Mouse (Mus musculus) forebrain, embryonic 16.5 days (tissue): Measurements from ENCODE around the gene Vps36. TPM values are rescaled to one million over a fixed set of nuclear protein-coding genes. Genes with fewer than 3 reads are reported as not detected.

Source experiments
- ATAC-seq: fragments of 200-750 bp; cut with Nextera tagmentation; 2 replicates; pipeline ENCODE4 v1.8.0; 2017; ENCODE audit warnings: mild to moderate bottlenecking, moderate library complexity
- H3K27ac ChIP-seq: fragments of 300-500 bp; sonication (generic); 2 replicates; pipeline ENCODE4 v1.5.1; 2014; ENCODE audit warnings: low read length, control low read depth
- H3K27me3 ChIP-seq: fragments of 300-500 bp; sonication (generic); replicated peaks from 2 replicates; pipeline ENCODE4 v1.6.1; 2014; ENCODE audit warnings: low read length; ENCODE audit not compliant: control insufficient read depth, insufficient read depth
- H3K36me3 ChIP-seq: fragments of 300-500 bp; sonication (generic); 2 replicates; pipeline ENCODE4 v1.6.1; 2014; ENCODE audit not compliant: control insufficient read depth, insufficient read depth
- H3K4me1 ChIP-seq: fragments of 300-500 bp; sonication (generic); replicated peaks from 2 replicates; pipeline ENCODE4 v1.6.1; 2014; ENCODE audit warnings: low read length; ENCODE audit not compliant: control insufficient read depth, insufficient read depth
- H3K4me2 ChIP-seq: fragments of 300-500 bp; sonication (generic); 2 replicates; pipeline ENCODE4 v1.6.1; 2014; ENCODE audit warnings: mild to moderate bottlenecking, low read length, control low read depth
- H3K4me3 ChIP-seq: fragments of 300-500 bp; sonication (generic); replicated peaks from 2 replicates; pipeline ENCODE4 v1.5.1; 2014; ENCODE audit warnings: mild to moderate bottlenecking, low read length, control low read depth
- H3K9ac ChIP-seq: fragments of 300-500 bp; sonication (generic); replicated peaks from 2 replicates; pipeline ENCODE4 v1.6.1; 2014; ENCODE audit warnings: low read depth, low read length, control low read depth
- H3K9me3 ChIP-seq: fragments of 300-500 bp; sonication (generic); 2 replicates; pipeline ENCODE4 v1.6.1; 2016; ENCODE audit warnings: low read length; ENCODE audit not compliant: control insufficient read depth
- WGBS: fragments of 180-500 bp; shearing (Covaris S2); extraction: QIAGEN DNeasy Blood & Tissue Kit; methylation state at CpG from one replicate; pipeline ENCODE4 v1.1.7; 2014; 5-methylcytosine and 5-hydroxymethylcytosine counted together
- polyA plus RNA-seq: library from polyadenylated mRNA; unstranded; fragments of >200 nt; fragmentation: Nextera tagmentation; extraction: Ambion mirVana; gene quantifications from 2 replicates; pipeline ENCODE4 v1.2.1, GENCODE M21; 2015

Vps36 gene
- polyA plus RNA-seq, 1 experiment from 2014 or later, result 40.9 TPM

- H3K9ac ChIP-seq, result peak overlapping the region; percentile 71
- H3K4me1 ChIP-seq, result peaks cover 12% of the 10 kb centered on the region
- ATAC-seq, result peak; percentile 52
- 57% methylated on average over 10 of the region's 10 CpGs for WGBS
- peak overlapping the region; percentile 70 for H3K4me3 ChIP-seq
- H3K27ac ChIP-seq, result peak overlapping the region; percentile 91
- H3K9me3 ChIP-seq, result no peaks in the 10 kb centered on the region
- H3K4me2 ChIP-seq, result peak overlapping the region; percentile 52
- H3K36me3 ChIP-seq, result no peaks in the 10 kb centered on the region
- no peaks in the 10 kb centered on the region for H3K27me3 ChIP-seq
Observed at GRCm38 (mm10) chr8:22165251-22166079, 27.1 kb upstream of the Vps36 start.

- no peaks in the 10 kb centered on the region for H3K36me3 ChIP-seq
- WGBS, result under 1% methylated on average over 31 of the region's 43 CpGs
- peak within 1 kb of the TSS; percentile 71 for H3K9ac ChIP-seq
- H3K4me3 ChIP-seq, result peak within 1 kb of the TSS; percentile 70
- H3K4me1 ChIP-seq, result peaks cover 12% of the 10 kb centered on the region
- H3K27me3 ChIP-seq, result no peaks in the 10 kb centered on the region
- ATAC-seq, result peak; percentile 99
- no peaks in the 10 kb centered on the region for H3K9me3 ChIP-seq
- peak within 1 kb of the TSS; percentile 52 for H3K4me2 ChIP-seq
- H3K27ac ChIP-seq, result peak within 1 kb of the TSS; percentile 91
Observed at GRCm38 (mm10) chr8:22166080-22166603, 26.5 kb upstream of the Vps36 start, which contains the start of gene Nek3. Gene Nek3, minus strand, starts transcription at chr8:22166435.

GRCm38 (mm10) chr8:22169167-22169566 lies 23.4 kb upstream of the Vps36 start:
- Histone ChIP-seq H3K36me3 (no peaks in the 10 kb centered on the region), H3K27me3 (no peaks in the 10 kb centered on the region), H3K4me1 (peaks cover 12% of the 10 kb centered on the region), H3K4me3 (no peak overlapping the region), H3K27ac (no peak overlapping the region), H3K9me3 (no peaks in the 10 kb centered on the region), H3K4me2 (no peak overlapping the region), H3K9ac (no peak overlapping the region)
- no peak for ATAC-seq
- whole genome bisulfite sequencing, result 91% methylated on average over 5 of the region's 5 CpGs

- H3K4me1 ChIP-seq, result no peaks in the 10 kb centered on the region
- H3K9ac ChIP-seq, result no peak overlapping the region
- H3K9me3 ChIP-seq, result no peaks in the 10 kb centered on the region
- no peak overlapping the region for H3K4me3 ChIP-seq
- 99% methylated on average over 7 of the region's 7 CpGs for WGBS
- no peaks in the 10 kb centered on the region for H3K27me3 ChIP-seq
- no peak overlapping the region for H3K27ac ChIP-seq
- no peak overlapping the region for H3K4me2 ChIP-seq
- no peak for ATAC-seq
- peaks cover 8% of the 10 kb centered on the region for H3K36me3 ChIP-seq
Observed at GRCm38 (mm10) chr8:22175966-22176365, 16.6 kb upstream of the Vps36 start.

- Histone ChIP-seq H3K4me1 (peaks cover 14% of the 10 kb centered on the region), H3K27ac (no peak overlapping the region), H3K27me3 (no peaks in the 10 kb centered on the region), H3K4me3 (peak overlapping the region; percentile 67), H3K9ac (peak overlapping the region; percentile 75), H3K9me3 (no peaks in the 10 kb centered on the region), H3K36me3 (no peaks in the 10 kb centered on the region), H3K4me2 (peak overlapping the region; percentile 78)
- ATAC-seq, result peak; percentile 22
- 0% methylated on average over 3 of the region's 3 CpGs for WGBS
Observed at GRCm38 (mm10) chr8:22184884-22185283, 7.7 kb upstream of the Vps36 start.

GRCm38 (mm10) chr8:22185431-22186397 lies 6.9 kb upstream of the Vps36 start, which contains the start of gene Ckap2:
Gene Ckap2, minus strand, starts transcription at chr8:22185819.
- Histone ChIP-seq H3K27ac (peak within 1 kb of the TSS; percentile 90), H3K36me3 (no peaks in the 10 kb centered on the region), H3K27me3 (no peaks in the 10 kb centered on the region), H3K9me3 (no peaks in the 10 kb centered on the region), H3K9ac (peak within 1 kb of the TSS; percentile 75), H3K4me1 (peaks cover 14% of the 10 kb centered on the region), H3K4me3 (peak within 1 kb of the TSS; percentile 67), H3K4me2 (peak within 1 kb of the TSS; percentile 78)
- peak; percentile 98 for ATAC-seq
- 3% methylated on average over 63 of the region's 63 CpGs for WGBS

- Histone ChIP-seq H3K9me3 (no peaks in the 10 kb centered on the region), H3K4me3 (peak overlapping the region; percentile 81), H3K27me3 (no peaks in the 10 kb centered on the region), H3K27ac (peak overlapping the region; percentile 94), H3K4me2 (peak overlapping the region; percentile 72), H3K9ac (peak overlapping the region; percentile 95), H3K4me1 (peaks cover 11% of the 10 kb centered on the region), H3K36me3 (no peaks in the 10 kb centered on the region)
- peak; percentile 26; the same call in 1 of the 2 replicates for ATAC-seq
- 12% methylated on average over 12 of the region's 12 CpGs for WGBS
Observed at GRCm38 (mm10) chr8:22193432-22194010, 912 bp downstream of the Vps36 start.

- 93% methylated on average over 6 of the region's 6 CpGs for whole genome bisulfite sequencing
- no peaks in the 10 kb centered on the region for H3K9me3 ChIP-seq
- H3K27me3 ChIP-seq, result no peaks in the 10 kb centered on the region
- H3K27ac ChIP-seq, result no peak overlapping the region
- H3K4me2 ChIP-seq, result no peak overlapping the region
- no peak overlapping the region for H3K9ac ChIP-seq
- peaks cover 11% of the 10 kb centered on the region for H3K4me1 ChIP-seq
- no peak for ATAC-seq
- no peak overlapping the region for H3K4me3 ChIP-seq
- H3K36me3 ChIP-seq, result peaks cover 12% of the 10 kb centered on the region
Observed at GRCm38 (mm10) chr8:22197914-22198313, 5.3 kb downstream of the Vps36 start.
